Mouse (Mus musculus) embryonic fibroblast, embryonic 13.5 days (primary cell): ENCODE data around the gene Itpr1.

ENCODE experiments used
- CTCF ChIP-seq: IDR thresholded peaks from 2 replicates; pipeline ENCODE4 v1.5.1; 2011; ENCODE audit warnings: mild to moderate bottlenecking, control low read depth, low read length, moderate library complexity, borderline replicate concordance; ENCODE audit not compliant: insufficient read depth
- POLR2A ChIP-seq: IDR thresholded peaks from 2 replicates; pipeline ENCODE4 v1.6.1; 2011; ENCODE audit warnings: low read depth, mild to moderate bottlenecking, control low read depth, low read length, moderate library complexity

GRCm38 (mm10) chr6:108325948-108326411 is 113.1 kb downstream of the Itpr1 start:
- TF ChIP-seq CTCF (no peak), POLR2A (no peak)
